Mouse (Mus musculus) adrenal gland, postnatal 25 days (tissue): ENCODE data around the gene Moxd2. TPM values are rescaled to one million over a fixed set of nuclear protein-coding genes. Genes with fewer than 3 reads are reported as not detected.
A peak's percentile ranks its signal among the peaks of the same experiment; 100 is the strongest.

Source experiments
- DNase-seq: peaks from one replicate; pipeline ENCODE4 v3.0.0; 2021; ENCODE audit warnings: mixed read lengths
- long read RNA-seq: library from polyadenylated mRNA; stranded (forward); transcript quantifications from one replicate; pipeline ENCODE4 v2.0.0, GENCODE M21; 2021
- total RNA-seq: library from RNA; stranded (reverse); gene quantifications from 2 replicates; pipeline ENCODE4 v1.2.3, GENCODE M21; 2021

Gene Moxd2
- total RNA-seq, result not detected in 2 replicates
- long read RNA-seq, result 0 reads

DNA sequence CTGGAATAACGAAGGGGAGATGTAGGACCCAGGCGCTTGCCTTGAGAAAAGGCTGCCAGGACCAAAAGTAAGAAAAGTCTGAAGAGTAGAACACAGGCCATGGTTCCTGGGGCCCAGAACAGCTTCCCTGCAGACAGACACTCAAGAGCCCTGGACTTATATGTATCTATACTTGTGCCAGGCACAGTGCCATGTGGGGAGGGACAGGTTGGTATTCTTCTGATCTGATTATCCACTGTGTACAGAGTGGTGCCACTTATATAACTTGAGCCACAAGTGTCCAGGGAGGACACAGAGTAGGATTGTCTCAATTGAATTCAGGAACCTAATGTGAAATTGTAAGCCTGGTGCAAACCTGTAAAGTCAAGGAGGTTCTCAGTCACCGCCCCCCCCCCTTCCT is at the start of gene Moxd2:
Gene Moxd2, minus strand, starts transcription at position 101 of the 400 bp plus-strand sequence.
- DNase-seq, result no peak

DNA sequence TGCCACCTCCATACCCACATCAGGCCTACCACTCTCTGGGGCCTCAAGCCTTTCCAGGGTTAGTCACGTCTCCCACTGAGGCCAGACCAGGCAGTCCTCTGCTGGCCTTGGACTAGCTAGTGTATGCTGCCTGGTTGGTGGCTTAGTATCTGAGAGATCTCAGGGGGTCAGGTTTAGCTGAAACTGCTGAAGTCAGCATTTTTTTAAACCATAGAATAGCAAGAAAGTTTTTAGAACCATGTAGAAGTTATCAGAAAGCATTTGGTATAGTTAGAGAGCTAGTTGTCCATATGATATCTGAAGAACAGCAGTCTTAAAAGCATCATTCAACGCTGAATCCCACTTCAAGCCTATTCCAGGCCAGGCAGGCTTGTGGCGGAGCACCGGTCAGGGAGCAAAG is 32.7 kb upstream of the Moxd2 start:
- no peak for DNase-seq

DNA sequence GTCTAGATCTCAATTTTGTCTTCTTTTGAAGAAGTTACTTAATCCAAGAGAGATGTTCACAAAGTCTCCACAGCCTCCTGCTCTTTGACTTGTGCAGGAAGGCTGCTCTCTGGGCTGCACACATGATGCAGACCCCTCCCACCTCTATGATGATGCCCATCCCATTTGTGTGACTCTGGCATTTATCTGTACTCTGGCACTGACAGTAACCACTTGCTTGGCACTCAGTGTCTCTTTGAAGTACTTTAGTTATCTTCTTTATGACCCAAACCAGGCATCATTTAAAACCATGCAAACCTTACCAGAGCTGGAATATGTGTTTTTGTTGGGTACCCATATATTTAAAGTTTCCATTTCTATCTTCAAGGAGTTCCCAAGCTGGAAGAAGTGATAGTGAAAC is 13.0 kb upstream of the Moxd2 start, which contains the start of gene Prss58:
Gene Prss58, minus strand, starts transcription at position 101 of the 400 bp plus-strand sequence.
- DNase-seq, result no peak

DNA sequence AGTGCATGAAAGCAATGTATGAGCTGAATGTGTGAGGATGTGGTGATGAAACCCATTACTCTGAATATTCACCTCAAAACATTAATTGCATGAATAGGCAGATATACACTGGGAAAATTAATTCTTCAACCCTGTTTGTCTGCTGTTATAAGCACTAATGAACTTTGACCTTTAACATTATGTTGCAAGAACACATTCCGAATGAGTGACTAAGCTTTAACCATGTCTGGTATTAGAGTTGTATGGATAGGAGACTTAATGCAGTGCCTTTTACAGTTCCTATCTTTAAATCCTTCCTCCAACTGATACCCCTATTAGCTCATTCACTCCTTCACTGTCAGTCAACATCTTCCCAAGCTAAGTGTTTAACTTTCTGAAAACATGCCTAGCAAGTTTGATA is 7.4 kb upstream of the Moxd2 start:
- DNase-seq, result no peak

DNA sequence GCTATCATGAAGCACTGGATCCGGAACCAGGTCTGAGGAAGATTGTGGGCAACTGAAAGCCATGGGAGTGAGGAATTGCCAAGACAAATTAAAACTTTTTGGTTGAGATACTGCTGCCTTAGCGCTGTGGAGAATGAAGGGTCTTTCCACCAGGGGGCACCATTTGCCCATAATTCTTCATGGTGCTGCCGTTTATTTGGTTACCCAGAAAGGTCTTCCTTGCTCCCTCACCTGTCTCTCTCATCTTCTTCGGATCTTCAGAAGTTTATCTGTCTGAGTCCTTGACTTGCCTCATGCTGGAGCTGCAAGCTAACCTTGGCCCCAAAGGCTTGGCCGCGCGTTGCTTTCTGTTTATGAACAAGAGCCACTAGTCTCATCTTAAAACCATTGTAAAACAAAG is 6.3 kb upstream of the Moxd2 start:
- DNase-seq, result peak; percentile 43

DNA sequence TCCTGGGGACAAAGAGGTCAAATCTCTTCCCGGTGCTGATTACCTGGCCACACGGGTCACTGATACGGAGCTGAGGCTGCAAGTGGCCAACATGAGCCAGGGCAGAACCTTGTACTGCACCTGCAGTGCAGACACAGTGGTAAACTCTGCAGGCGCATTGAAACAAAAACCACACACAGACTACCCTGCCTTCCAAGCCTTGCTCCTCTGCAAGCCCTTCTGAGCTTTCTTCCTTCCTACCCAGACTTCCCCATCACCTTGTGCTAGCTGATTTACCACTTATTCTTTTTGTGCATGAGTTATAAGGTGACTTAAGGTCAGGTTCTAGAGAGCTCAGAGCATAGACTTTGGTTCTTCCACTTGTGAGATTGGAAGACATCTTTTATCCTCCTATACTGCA is 4.5 kb upstream of the Moxd2 start:
- no peak for DNase-seq

DNA sequence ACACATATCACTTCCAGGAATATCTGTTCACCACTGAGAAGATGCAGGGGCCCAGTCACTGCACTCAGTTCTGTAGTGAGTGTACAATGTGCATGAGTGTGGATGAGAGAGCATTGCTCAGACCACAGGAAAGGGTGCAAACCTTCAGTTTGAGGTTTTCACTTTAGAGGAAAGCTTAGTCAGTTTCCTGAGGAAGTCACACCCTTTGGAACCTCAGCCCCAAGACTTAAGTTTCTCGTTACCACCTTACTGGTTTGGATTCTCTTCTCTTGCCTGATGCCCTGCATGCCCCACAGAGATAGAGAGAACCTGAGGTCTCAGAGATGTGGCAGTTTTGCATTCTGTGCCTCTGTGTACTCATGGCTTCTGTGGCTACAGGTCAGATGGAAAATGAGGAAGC is 3.7 kb upstream of the Moxd2 start:
- no peak for DNase-seq

DNA sequence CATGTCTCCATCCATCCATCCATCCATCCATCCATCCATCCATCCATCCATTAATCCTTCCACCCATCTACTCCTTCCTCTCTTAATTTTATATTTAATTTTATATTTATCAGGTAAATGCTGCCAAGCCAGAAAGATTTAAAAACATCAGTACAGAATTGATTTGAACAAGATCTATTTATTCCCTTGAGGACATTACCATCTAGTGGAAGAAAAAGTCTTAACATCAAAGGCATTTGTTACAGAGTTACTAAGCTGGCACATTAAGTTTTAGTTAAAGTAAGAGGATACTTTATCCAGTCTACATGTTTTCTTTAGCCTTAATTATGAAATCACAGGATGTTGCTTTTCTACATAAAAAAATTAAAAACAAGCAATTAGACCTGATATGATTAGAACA is 42.0 kb downstream of the Moxd2 start:
- DNase-seq, result no peak

Other genes with a start within 250 kb of the Moxd2 start
- gene Prss58, start 12.9 kb upstream of the Moxd2 start, total RNA-seq, result not detected in 2 replicates
- gene 1700074P13Rik, start 53.1 kb upstream of the Moxd2 start, total RNA-seq, result not detected in 2 replicates
- gene Gm4744, start 64.4 kb upstream of the Moxd2 start, total RNA-seq, result not detected in 2 replicates
- gene 1810009J06Rik, start 77.3 kb upstream of the Moxd2 start, total RNA-seq, result not detected in 2 replicates
- gene Gm2663, start 112.0 kb upstream of the Moxd2 start, total RNA-seq, result not detected in 2 replicates
- not detected in 2 replicates for gene 2210010C04Rik, start 148.0 kb upstream of the Moxd2 start, total RNA-seq